ENCODE assay signal across 9 mouse cellular contexts in genomic region chr2:152691564-152692217, GRCm38 (mm10). TPM values are rescaled to one million over a fixed set of nuclear protein-coding genes. Genes with fewer than 3 reads are reported as not detected.
DNase-seq lines count a peak whose midpoint lies in the region; ATAC-seq and TF ChIP-seq lines count a peak whose summit lies in the region.
"Had no signal": no experiment of that assay in that cellular context is flagged by ENCODE, and none has a peak within 500 bp of the region (broad histone marks: within the 10 kb centered on the region; RNA-seq: fewer than 3 reads in every experiment).

No protein-coding gene starts in this region.

- H3K4me1 ChIP-seq in heart, adult 2 months (ENCODE audit: control insufficient read depth, insufficient read depth, low read length) = peaks cover 8% of the 10 kb centered on the region
- H3K4me1 ChIP-seq in embryonic fibroblast, embryonic 13.5 days (ENCODE audit: control insufficient read depth, insufficient read depth, low read length) = peaks cover 6% of the 10 kb centered on the region; the same call in 1 of the 2 replicates
- H3K4me1 ChIP-seq in lung, postnatal 0 days (ENCODE audit: insufficient read depth, low read depth, low read length) = peaks cover 6% of the 10 kb centered on the region; the same call in 1 of the 2 replicates

- TF ChIP-seq CTCF in heart, adult 2 months (IDR thresholded peaks at IDR 0.05) = peak; percentile 74
- TF ChIP-seq CTCF in embryonic fibroblast, embryonic 13.5 days (IDR thresholded peaks at IDR 0.05; ENCODE audit: borderline replicate concordance, insufficient read depth, low read length) = peak; percentile 30; the same call in 1 of the 2 replicates
- peak; percentile 73 for TF ChIP-seq CTCF in lung, postnatal 0 days (IDR thresholded peaks at IDR 0.05)

- no peaks in the 10 kb centered on the region for H3K36me3 ChIP-seq in heart, adult 2 months (ENCODE audit: control insufficient read depth, insufficient read depth, low read length)
- H3K36me3 ChIP-seq in lung, postnatal 0 days (ENCODE audit: insufficient read depth, low read length) = peaks cover 25% of the 10 kb centered on the region; the same call in 1 of the 2 replicates

- H3K27ac ChIP-seq in heart, adult 2 months = no peak overlapping the region
- H3K27ac ChIP-seq in embryonic fibroblast, embryonic 13.5 days (ENCODE audit: insufficient read depth, low read length) = peak overlapping the region; percentile 20; the same call in 1 of the 2 replicates
- peak overlapping the region; percentile 1; the same call in 1 of the 2 replicates for H3K27ac ChIP-seq in lung, postnatal 0 days (ENCODE audit: low read length)
- H3K27ac ChIP-seq: macrophage had no signal

- H3K9me3 ChIP-seq in lung, postnatal 0 days (ENCODE audit: low read length) = no peaks in the 10 kb centered on the region

- WGBS in heart, adult 2 months = 64% methylated on average over 7 of the region's 7 CpGs
- 64% methylated on average over 7 of the region's 7 CpGs for WGBS in lung, postnatal 0 days

- DNase-seq in heart, adult 2 months = peak in 1 of 2 experiments; percentile 38
- no peak for DNase-seq in heart, adult 9 months (ENCODE audit: low spot score in 2 of 2)
- peak; percentile 73 for DNase-seq in MN1 (ENCODE audit: low spot score)
- peak; percentile 72 for DNase-seq in lung, postnatal 0 days (ENCODE audit: low spot score)
- DNase-seq in cerebellum, postnatal 4 days (ENCODE audit: low spot score in 2 of 2) = no peak

- H3K4me2 ChIP-seq in lung, postnatal 0 days (replicated peaks; ENCODE audit: low read depth, low read length) = no peak overlapping the region

- ATAC-seq in lung, postnatal 0 days = no peak
- no peak for ATAC-seq in erythroid progenitor cell, adult 5-6 weeks (replicated peaks; ENCODE audit: low FRiP score, poor library complexity, severe bottlenecking)
- ATAC-seq in monocyte, adult 5-6 weeks (replicated peaks; ENCODE audit: insufficient number of reproducible peaks, low FRiP score, low TSS enrichment, poor library complexity, severe bottlenecking) = no peak

- H3K9ac ChIP-seq in heart, adult 2 months (ENCODE audit: low read depth, low read length) = no peak overlapping the region
- H3K9ac ChIP-seq in lung, postnatal 0 days (replicated peaks; ENCODE audit: low read depth) = no peak overlapping the region

- intact Hi-C loops in heart, adult 2 months (cut with DNase I) = loop anchor here (1.0 to 10.0 kb wide), 2 partner anchors 76 to 653 kb away; partner anchors contain the start of gene Asxl1

- H3K79me2 ChIP-seq in heart, adult 2 months (replicated peaks; ENCODE audit: control insufficient read depth, insufficient read depth, low read length) = no peaks in the 10 kb centered on the region

- no peak for TF ChIP-seq POLR2A in heart, adult 2 months (IDR thresholded peaks at IDR 0.05; ENCODE audit: insufficient read depth, low read depth, low read length)
- no peak for TF ChIP-seq POLR2A in embryonic fibroblast, embryonic 13.5 days (IDR thresholded peaks at IDR 0.05; ENCODE audit: low read depth, low read length)

- H3K27me3 ChIP-seq in heart, adult 2 months (ENCODE audit: control insufficient read depth, insufficient read depth, low read length) = no peaks in the 10 kb centered on the region
- no peaks in the 10 kb centered on the region for H3K27me3 ChIP-seq in lung, postnatal 0 days (replicated peaks; ENCODE audit: insufficient read depth, low read length)

- no peak overlapping the region for H3K4me3 ChIP-seq in heart, adult 2 months
- H3K4me3 ChIP-seq in embryonic fibroblast, embryonic 13.5 days (ENCODE audit: insufficient read depth, low read length) = no peak overlapping the region
- no peak overlapping the region for H3K4me3 ChIP-seq in lung, postnatal 0 days (ENCODE audit: low read depth, low read length)

- TF ChIP-seq EP300 in heart, adult 2 months (IDR thresholded peaks at IDR 0.05; ENCODE audit: insufficient read depth, low read depth, low read length) = peak; percentile 49; the same call in 1 of the 2 replicates
- no peak for TF ChIP-seq EP300 in lung, postnatal 0 days (IDR thresholded peaks at IDR 0.05)

RNA-seq across cellular contexts. Expression of gene Mcts2, which starts 4.9 kb away (rescaled TPM):
- 10 to 100 TPM; 14.8 to 18.2 TPM for total RNA-seq in heart, adult 2 months (2021)
- 8.6 and 12.1 TPM in 2 replicates for polyA plus RNA-seq in heart, adult 2 months (2012; rRNA removed)
- 19.4 and 24.5 TPM in 2 replicates for polyA plus RNA-seq in embryonic fibroblast, embryonic 13.5 days (2011; ENCODE audit: insufficient read length, low read depth, missing spikeins)
- polyA plus RNA-seq in lung, postnatal 0 days (2015; fragmentation: Nextera tagmentation; extraction: Ambion mirVana) = 19.4 and 20.8 TPM in 2 replicates
- not detected in 2 replicates for total RNA-seq in erythroid progenitor cell, adult 5-6 weeks (2015; ENCODE audit: low replicate concordance)
- 1.7 TPM in 1 of 2 replicates, not detected in the other for total RNA-seq in erythroid progenitor cell, adult 5-6 weeks (2017; ENCODE audit: low replicate concordance)
- 10.0 to 12.9 TPM (median 10.6 TPM) in 3 replicates for total RNA-seq in monocyte, adult 5-6 weeks (2017)

RNA-seq across cellular contexts. Expression of gene H13, which starts 22.4 kb away (rescaled TPM):
- total RNA-seq in heart, adult 2 months (2021) = 10 to 100 TPM; 33.9 to 37.6 TPM
- polyA plus RNA-seq in heart, adult 2 months (2012; rRNA removed) = 42.9 and 43.5 TPM in 2 replicates
- polyA plus RNA-seq in embryonic fibroblast, embryonic 13.5 days (2011; ENCODE audit: insufficient read length, low read depth, missing spikeins) = 141 and 214 TPM in 2 replicates
- polyA plus RNA-seq in lung, postnatal 0 days (2015; fragmentation: Nextera tagmentation; extraction: Ambion mirVana) = 110 and 127 TPM in 2 replicates
- total RNA-seq in erythroid progenitor cell, adult 5-6 weeks (2015; ENCODE audit: low replicate concordance) = 17.7 and 24.7 TPM in 2 replicates
- total RNA-seq in erythroid progenitor cell, adult 5-6 weeks (2017; ENCODE audit: low replicate concordance) = 11.6 and 13.2 TPM in 2 replicates
- total RNA-seq in monocyte, adult 5-6 weeks (2017) = 74.4 to 107 TPM (median 101 TPM) in 3 replicates

RNA-seq across cellular contexts. Expression of gene Id1, which starts 44.4 kb away (rescaled TPM):
- 10 to 100 TPM; 56.5 to 59.8 TPM for total RNA-seq in heart, adult 2 months (2021)
- polyA plus RNA-seq in heart, adult 2 months (2012; rRNA removed) = 74.7 and 113 TPM in 2 replicates
- 49.1 and 67.7 TPM in 2 replicates for polyA plus RNA-seq in embryonic fibroblast, embryonic 13.5 days (2011; ENCODE audit: insufficient read length, low read depth, missing spikeins)
- 214 and 218 TPM in 2 replicates for polyA plus RNA-seq in lung, postnatal 0 days (2015; fragmentation: Nextera tagmentation; extraction: Ambion mirVana)
- total RNA-seq in erythroid progenitor cell, adult 5-6 weeks (2015; ENCODE audit: low replicate concordance) = 1.3 and 17.3 TPM in 2 replicates
- total RNA-seq in erythroid progenitor cell, adult 5-6 weeks (2017; ENCODE audit: low replicate concordance) = 1.6 and 2.6 TPM in 2 replicates
- total RNA-seq in monocyte, adult 5-6 weeks (2017) = 3.7 to 18.6 TPM (median 15.7 TPM) in 3 replicates

Comparison
In these comparisons a context has a peak if more than half of its experiments do, and no peak if none do; other contexts are left out.
1. DNase-seq: peak in MN1 (single experiment) and lung, postnatal 0 days (single experiment); none in heart, adult 9 months (0 of 2) and cerebellum, postnatal 4 days (0 of 2).
2. Peak in every context shown above with its lines, with median percentiles within 50 percentile points of each other: CTCF ChIP-seq.